Mouse (Mus musculus) naive thymus-derived CD4-positive, alpha-beta T cell, adult 2 months (primary cell): Measurements from ENCODE around the gene Pmis2.
A peak's percentile ranks its signal among the peaks of the same experiment; 100 is the strongest.

Source experiments
- DNase-seq: peaks from one replicate; pipeline ENCODE4 v3.0.0-alpha.2; 2011; ENCODE audit warnings: low read depth

The Pmis2 gene

DNA sequence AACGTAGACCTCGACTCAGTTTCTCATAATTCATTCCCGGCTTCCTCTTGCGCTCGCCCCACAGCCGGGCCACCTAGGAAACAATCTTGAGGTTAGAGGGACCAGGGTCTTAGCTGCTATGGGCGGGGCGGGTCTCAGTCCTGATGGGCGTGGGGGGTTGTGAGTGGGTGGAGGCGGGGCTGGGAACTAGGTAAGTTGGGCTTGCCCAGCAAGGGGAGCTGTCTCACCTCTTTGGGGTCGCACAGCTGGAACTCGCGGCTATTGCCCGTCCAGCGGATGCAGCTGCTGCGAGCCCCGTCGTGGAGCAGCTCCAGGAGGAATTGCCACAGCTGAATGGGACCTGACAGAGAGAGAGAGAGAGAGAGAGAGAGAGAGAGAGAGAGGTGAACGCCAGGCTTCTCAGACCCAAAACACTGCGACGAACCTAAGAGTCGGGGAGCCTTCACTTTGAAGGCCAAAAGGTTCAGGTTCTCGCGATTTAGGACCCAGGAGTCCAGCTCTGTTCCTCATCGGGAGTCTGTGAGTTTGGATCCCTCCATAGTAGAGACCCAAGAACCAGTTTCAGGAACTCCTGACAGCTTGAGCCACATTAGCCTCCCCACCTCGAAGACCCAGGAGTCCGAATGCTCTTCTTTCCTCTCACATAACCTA is 37.5 kb downstream of the Pmis2 start:
- DNase-seq, result no peak

DNA sequence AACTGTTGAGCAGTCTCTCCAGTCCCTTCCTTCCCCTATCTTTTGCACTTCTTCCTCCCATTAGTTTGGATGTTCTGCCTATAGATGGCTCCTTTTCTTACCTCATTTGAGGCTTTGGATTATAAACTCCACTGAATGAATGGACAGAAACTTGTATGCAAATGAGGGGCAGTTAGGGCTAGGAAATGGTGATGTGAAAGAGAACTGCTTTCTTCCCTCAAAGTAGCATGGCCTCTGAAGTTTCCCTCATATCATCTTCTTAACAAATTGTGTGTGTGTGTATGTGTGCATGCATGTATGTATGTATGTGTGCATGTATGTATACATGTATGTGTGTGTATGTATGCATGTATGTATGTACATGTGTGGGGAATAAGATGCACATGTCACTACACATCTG is 42.4 kb downstream of the Pmis2 start:
- DNase-seq, result no peak

GRCm38 (mm10) chr7:30626647-30627046 is 44.8 kb downstream of the Pmis2 start:
- no peak for DNase-seq

DNA sequence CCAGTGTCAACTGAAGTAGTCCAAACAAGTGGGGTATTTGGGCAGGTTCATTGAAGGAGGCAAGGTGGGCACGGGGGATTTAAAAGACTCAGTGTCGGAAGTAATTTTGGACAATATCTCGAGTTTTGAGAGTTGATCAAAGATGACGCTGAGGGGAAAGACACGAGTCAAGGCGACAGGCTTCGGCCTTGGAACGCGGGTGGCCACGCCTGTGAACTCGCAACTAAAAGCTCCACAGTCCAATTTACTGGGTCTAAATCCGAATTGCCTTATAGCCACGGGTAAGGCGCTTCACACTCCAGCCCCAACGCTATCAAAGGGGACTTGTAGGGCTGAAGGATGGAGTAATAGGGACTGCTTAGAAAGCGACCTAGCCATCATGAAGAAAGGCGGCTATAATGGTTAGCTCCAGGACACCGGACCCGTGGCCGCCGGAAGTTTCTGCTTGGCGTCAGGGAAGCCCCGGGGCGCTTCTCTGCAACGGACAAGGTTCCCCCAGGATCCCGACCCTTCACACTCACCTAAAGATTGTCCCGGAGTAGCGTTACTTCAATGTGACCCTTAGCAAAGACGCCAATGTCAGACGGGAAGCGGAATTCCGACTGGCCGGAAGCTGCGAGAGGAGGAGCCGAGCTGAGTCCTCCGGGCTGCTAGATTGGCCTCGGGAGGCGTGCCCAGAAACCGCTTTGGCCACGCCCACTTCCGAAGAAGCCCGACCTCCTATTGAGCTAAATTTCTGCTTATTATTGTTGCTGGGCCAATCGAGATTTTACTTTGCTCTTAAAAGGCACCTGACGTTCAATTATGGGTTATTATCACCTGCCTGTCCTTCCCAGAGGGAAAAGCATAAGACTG is 45.6 kb downstream of the Pmis2 start, which contains the start of gene Cox6b1:
Cox6b1 (minus strand) TSS at position 622 of the 855 bp plus-strand sequence.
- DNase-seq, result peak; percentile 95
